Mouse (Mus musculus): ENCODE results near the gene Mtnr1a. TPM values are rescaled to one million over a fixed set of nuclear protein-coding genes. Genes with fewer than 3 reads are reported as not detected.

Gene Mtnr1a
- total RNA-seq, 2 experiments from 2014 or later: not detected

DNA sequence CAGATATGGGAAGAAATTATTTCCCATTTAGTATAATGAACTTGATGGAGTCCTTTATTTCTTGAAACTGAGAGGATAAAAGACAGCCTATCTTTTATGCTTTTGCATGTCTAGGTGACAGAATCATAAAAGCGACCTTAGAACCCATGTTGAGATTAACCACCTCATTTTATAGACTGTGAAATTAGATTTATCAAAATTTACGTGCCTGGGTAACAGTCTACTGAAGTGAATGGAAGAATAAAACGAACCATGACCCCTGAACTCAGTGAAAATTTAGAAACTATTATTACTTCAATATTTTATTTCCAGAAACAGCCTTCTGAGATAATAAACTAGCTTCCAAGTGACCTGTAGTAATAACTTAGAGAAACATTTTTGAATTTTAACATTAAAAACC is 24.7 kb downstream of the Mtnr1a start:
- no peak for DNase-seq
- intact Hi-C loops (cut with DNase I; ENCODE audit: low total_unique reads): no loop called here

- no peak for DNase-seq
These were observed 40.6 kb downstream of the Mtnr1a start for GRCm38 (mm10) chr8:45109371-45110063.

GRCm38 (mm10) chr8:45110064-45110812 is 41.3 kb downstream of the Mtnr1a start:
- no peak for DNase-seq
- intact Hi-C loops (cut with DNase I; ENCODE audit: low total_unique reads): no loop called here

More at GRCm38 (mm10) chr8:45109371-45110063, 40.6 kb downstream of the Mtnr1a start:
- intact Hi-C loops (cut with DNase I; ENCODE audit: low total_unique reads): no loop called here

DNA sequence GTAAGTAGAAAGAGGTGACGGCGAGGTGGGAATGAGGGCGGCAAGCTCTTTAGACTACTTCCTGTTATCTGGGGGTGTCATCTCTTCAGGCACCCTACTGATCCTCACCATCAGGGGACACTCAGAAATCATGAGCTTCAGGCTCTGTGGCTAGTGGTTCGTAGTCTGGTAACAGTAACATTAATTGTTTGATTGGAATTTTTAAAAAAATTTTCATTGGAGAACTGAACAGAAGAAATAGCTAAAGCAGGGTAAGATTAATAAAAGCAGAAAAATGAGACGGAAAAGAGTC is 41.8 kb downstream of the Mtnr1a start:
- DNase-seq: no peak
- intact Hi-C loops (cut with DNase I; ENCODE audit: low total_unique reads): no loop called here

GRCm38 (mm10) chr8:45111820-45112219 is 42.9 kb downstream of the Mtnr1a start:
- intact Hi-C loops (cut with DNase I; ENCODE audit: low total_unique reads): no loop called here
- no peak for DNase-seq

- intact Hi-C loops (cut with DNase I; ENCODE audit: low total_unique reads): no loop called here
- DNase-seq: no peak
These were observed 48.7 kb downstream of the Mtnr1a start for GRCm38 (mm10) chr8:45117588-45117987.

GRCm38 (mm10) chr8:45125680-45126079 is 56.7 kb downstream of the Mtnr1a start:
- no peak for DNase-seq
- intact Hi-C loops (cut with DNase I; ENCODE audit: low total_unique reads): no loop called here

Other genes with a start within 250 kb of the Mtnr1a start
- gene Fat1, start 133.7 kb upstream of the Mtnr1a start, total RNA-seq (2021): 10 to 100 TPM; 10.1 to 13.4 TPM
- gene F11, start 192.9 kb downstream of the Mtnr1a start, total RNA-seq (2021): not detected
- not detected for gene Klkb1, start 225.7 kb downstream of the Mtnr1a start, total RNA-seq (2021)
- not detected for gene Gm45753, start 239.3 kb downstream of the Mtnr1a start, total RNA-seq (2021)